Mouse (Mus musculus) liver, embryonic 11.5 days (tissue): ENCODE data around the gene Ssna1. TPM values are rescaled to one million over a fixed set of nuclear protein-coding genes. Genes with fewer than 3 reads are reported as not detected.

Experiments
- ATAC-seq: fragments of 200-750 bp; cut with Nextera tagmentation; replicated peaks from 2 replicates; pipeline ENCODE4 v1.8.0; 2017; ENCODE audit warnings: moderate number of reproducible peaks, mild to moderate bottlenecking, moderate TSS enrichment, moderate library complexity; ENCODE audit not compliant: low FRiP score
- DNase-seq: peaks from one replicate; pipeline ENCODE4 v3.0.0-alpha.2; 2017; ENCODE audit warnings: low spot score
- H3K27ac ChIP-seq: fragments of 300-500 bp; sonication (generic); 2 replicates; pipeline ENCODE4 v1.5.1; 2014; ENCODE audit warnings: mild to moderate bottlenecking, low read depth, low read length, control low read depth
- H3K27me3 ChIP-seq: fragments of 300-500 bp; sonication (generic); replicated peaks from 2 replicates; pipeline ENCODE4 v1.6.1; 2014; ENCODE audit warnings: low read length, mixed read lengths; ENCODE audit not compliant: control insufficient read depth, insufficient read depth
- H3K36me3 ChIP-seq: fragments of 300-500 bp; sonication (generic); 2 replicates; pipeline ENCODE4 v1.6.1; 2014; ENCODE audit warnings: mild to moderate bottlenecking, low read length, moderate library complexity, mixed read lengths; ENCODE audit not compliant: control insufficient read depth, insufficient read depth
- H3K4me1 ChIP-seq: fragments of 300-500 bp; sonication (generic); replicated peaks from 2 replicates; pipeline ENCODE4 v1.6.1; 2014; ENCODE audit warnings: low read length, mixed read lengths; ENCODE audit not compliant: control insufficient read depth, insufficient read depth
- H3K4me2 ChIP-seq: fragments of 300-500 bp; sonication (generic); 2 replicates; pipeline ENCODE4 v1.6.1; 2014; ENCODE audit warnings: mild to moderate bottlenecking, control low read depth, moderate library complexity
- H3K4me3 ChIP-seq: fragments of 300-500 bp; sonication (generic); 2 replicates; pipeline ENCODE4 v1.5.1; 2014; ENCODE audit warnings: low read depth, low read length, control low read depth
- H3K9ac ChIP-seq: fragments of 300-500 bp; sonication (generic); 2 replicates; pipeline ENCODE4 v1.6.1; 2014; ENCODE audit warnings: low read depth, low read length, control low read depth
- H3K9me3 ChIP-seq: fragments of 300-500 bp; sonication (generic); 2 replicates; pipeline ENCODE4 v1.6.1; 2016; ENCODE audit warnings: low read length, inconsistent platforms, mixed read lengths; ENCODE audit not compliant: control insufficient read depth
- WGBS: fragments of 180-500 bp; shearing (Covaris S2); extraction: QIAGEN DNeasy Blood & Tissue Kit; methylation state at CpG from one replicate; pipeline ENCODE4 v1.1.7; 2014; 5-methylcytosine and 5-hydroxymethylcytosine counted together
- polyA plus RNA-seq: library from polyadenylated mRNA; unstranded; fragments of >200 nt; fragmentation: Nextera tagmentation; extraction: Ambion mirVana; gene quantifications from 2 replicates; pipeline ENCODE4 v1.2.1, GENCODE M21; 2014

Ssna1 gene
- polyA plus RNA-seq, 1 experiment from 2014 or later = 237 TPM

DNA sequence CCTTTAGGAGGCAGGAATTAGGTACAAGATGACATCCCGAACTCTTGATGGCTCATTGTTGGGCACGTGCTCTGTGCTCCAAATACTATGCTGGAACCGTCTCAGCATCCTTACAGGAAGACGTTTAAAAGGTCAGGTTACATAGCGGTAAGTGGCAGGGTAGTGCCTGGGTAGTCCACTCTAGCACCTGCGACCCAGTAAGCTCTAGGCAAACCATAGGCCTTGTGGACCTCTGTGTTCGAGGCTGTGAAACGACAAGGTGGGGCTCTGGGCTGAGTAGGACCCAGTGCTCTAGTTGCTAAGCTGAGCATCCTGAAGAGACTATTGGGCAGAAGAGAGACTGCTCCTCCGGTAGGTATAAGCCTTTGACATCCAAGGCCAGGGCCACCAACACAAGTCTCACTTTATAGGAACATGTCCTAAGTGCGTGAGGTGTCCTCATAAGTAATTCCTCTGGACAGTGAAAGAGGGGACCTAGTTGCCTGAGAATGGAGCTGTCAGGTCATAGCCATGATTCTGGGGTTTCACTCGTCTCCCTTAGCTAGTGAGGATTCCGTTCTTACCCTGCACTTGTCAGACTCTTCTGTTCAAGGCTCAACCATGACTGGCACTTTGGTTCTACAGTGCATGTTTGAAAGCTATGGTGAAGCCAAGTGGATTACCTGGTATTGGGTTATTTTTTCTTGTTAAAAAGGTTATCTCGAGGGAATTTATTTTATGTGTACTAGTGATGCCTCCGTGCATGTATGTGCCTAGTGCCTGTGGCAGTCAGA lies 33.5 kb upstream of the Ssna1 start:
- Histone ChIP-seq H3K27me3 (peaks cover 75% of the 10 kb centered on the region), H3K27ac (no peak overlapping the region), H3K36me3 (no peaks in the 10 kb centered on the region), H3K4me1 (peaks cover 4% of the 10 kb centered on the region; the same call in 1 of the 2 replicates), H3K9ac (no peak overlapping the region), H3K4me3 (peak overlapping the region; percentile 42; the same call in 1 of the 2 replicates), H3K4me2 (peak overlapping the region; percentile 69), H3K9me3 (no peaks in the 10 kb centered on the region)
- ATAC-seq = no peak
- WGBS = 47% methylated on average over 14 of the region's 14 CpGs
- DNase-seq = no peak

GRCm38 (mm10) chr2:25304657-25305541 lies 32.7 kb upstream of the Ssna1 start:
- Histone ChIP-seq H3K4me3 (peak overlapping the region; percentile 42), H3K4me2 (peak overlapping the region; percentile 69), H3K36me3 (no peaks in the 10 kb centered on the region), H3K27ac (no peak overlapping the region), H3K9ac (no peak overlapping the region), H3K9me3 (no peaks in the 10 kb centered on the region), H3K4me1 (peaks cover 4% of the 10 kb centered on the region; the same call in 1 of the 2 replicates), H3K27me3 (peaks cover 66% of the 10 kb centered on the region)
- peak; percentile 57 for ATAC-seq
- DNase-seq = peak; percentile 58
- 1% methylated on average over 41 of the region's 45 CpGs for WGBS

- peak overlapping the region; percentile 69 for H3K4me2 ChIP-seq
- WGBS = 60% methylated on average over 7 of the region's 7 CpGs
- H3K27me3 ChIP-seq = peaks cover 60% of the 10 kb centered on the region
- no peaks in the 10 kb centered on the region for H3K36me3 ChIP-seq
- H3K9me3 ChIP-seq = no peaks in the 10 kb centered on the region
- H3K4me1 ChIP-seq = peaks cover 4% of the 10 kb centered on the region; the same call in 1 of the 2 replicates
- no peak overlapping the region for H3K27ac ChIP-seq
- H3K9ac ChIP-seq = no peak overlapping the region
- ATAC-seq (no peak), DNase-seq (no peak)
- no peak overlapping the region; the same call in 1 of the 2 replicates for H3K4me3 ChIP-seq
Measured at GRCm38 (mm10) chr2:25303931-25304656, 31.9 kb upstream of the Ssna1 start.

GRCm38 (mm10) chr2:25303452-25303851 lies 31.2 kb upstream of the Ssna1 start:
- Histone ChIP-seq H3K9me3 (no peaks in the 10 kb centered on the region), H3K4me2 (no peak overlapping the region), H3K9ac (no peak overlapping the region), H3K36me3 (no peaks in the 10 kb centered on the region), H3K4me3 (no peak overlapping the region), H3K4me1 (peaks cover 4% of the 10 kb centered on the region; the same call in 1 of the 2 replicates), H3K27ac (no peak overlapping the region), H3K27me3 (peaks cover 57% of the 10 kb centered on the region)
- DNase-seq (no peak), ATAC-seq (no peak)
- WGBS = 54% methylated on average over 3 of the region's 3 CpGs

DNA sequence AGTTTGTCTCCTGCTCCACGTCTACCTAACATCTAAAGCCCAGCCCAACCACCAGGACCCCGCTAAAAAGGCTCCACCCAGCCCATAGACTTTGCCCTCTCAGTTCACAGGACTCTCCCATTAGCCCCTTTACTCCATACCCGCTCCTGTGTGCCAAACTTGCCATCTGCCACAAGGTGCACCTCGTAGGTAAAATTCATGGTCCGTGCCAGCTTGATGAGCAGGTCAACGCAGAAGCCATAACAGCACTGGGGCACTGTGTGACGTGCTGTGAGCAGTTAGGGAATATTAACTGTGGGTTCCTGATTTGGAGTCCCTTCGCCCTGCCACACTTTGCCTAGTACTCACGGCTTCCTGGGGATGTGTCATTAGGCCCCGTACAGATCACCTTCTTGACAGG lies 25.8 kb upstream of the Ssna1 start:
- H3K27ac ChIP-seq = no peak overlapping the region
- H3K27me3 ChIP-seq = peaks cover 58% of the 10 kb centered on the region
- no peak overlapping the region for H3K4me2 ChIP-seq
- ATAC-seq = no peak
- H3K4me3 ChIP-seq = no peak overlapping the region
- H3K9ac ChIP-seq = no peak overlapping the region
- H3K4me1 ChIP-seq = no peaks in the 10 kb centered on the region
- H3K36me3 ChIP-seq = no peaks in the 10 kb centered on the region
- H3K9me3 ChIP-seq = no peaks in the 10 kb centered on the region
- DNase-seq = no peak
- WGBS = 79% methylated on average over 10 of the region's 10 CpGs

GRCm38 (mm10) chr2:25297093-25297492 lies 24.9 kb upstream of the Ssna1 start:
- H3K4me1 ChIP-seq = peaks cover 7% of the 10 kb centered on the region; the same call in 1 of the 2 replicates

GRCm38 (mm10) chr2:25293706-25294105 lies 21.5 kb upstream of the Ssna1 start:
- Histone ChIP-seq H3K9ac (no peak overlapping the region), H3K9me3 (no peaks in the 10 kb centered on the region), H3K4me3 (no peak overlapping the region), H3K27me3 (peaks cover 91% of the 10 kb centered on the region), H3K27ac (no peak overlapping the region), H3K4me2 (no peak overlapping the region), H3K36me3 (no peaks in the 10 kb centered on the region), H3K4me1 (peaks cover 13% of the 10 kb centered on the region; the same call in 1 of the 2 replicates)
- no peak for ATAC-seq
- WGBS = 71% methylated on average over 9 of the region's 9 CpGs
- DNase-seq = no peak

More at GRCm38 (mm10) chr2:25297093-25297492, 24.9 kb upstream of the Ssna1 start:
- peaks cover 64% of the 10 kb centered on the region for H3K27me3 ChIP-seq
- H3K36me3 ChIP-seq = no peaks in the 10 kb centered on the region
- H3K9me3 ChIP-seq = no peaks in the 10 kb centered on the region
- H3K4me2 ChIP-seq = no peak overlapping the region
- no peak overlapping the region for H3K4me3 ChIP-seq
- H3K9ac ChIP-seq = no peak overlapping the region
- no peak overlapping the region for H3K27ac ChIP-seq
- no peak for DNase-seq
- no peak for ATAC-seq
- 77% methylated on average over 8 of the region's 8 CpGs for WGBS

DNA sequence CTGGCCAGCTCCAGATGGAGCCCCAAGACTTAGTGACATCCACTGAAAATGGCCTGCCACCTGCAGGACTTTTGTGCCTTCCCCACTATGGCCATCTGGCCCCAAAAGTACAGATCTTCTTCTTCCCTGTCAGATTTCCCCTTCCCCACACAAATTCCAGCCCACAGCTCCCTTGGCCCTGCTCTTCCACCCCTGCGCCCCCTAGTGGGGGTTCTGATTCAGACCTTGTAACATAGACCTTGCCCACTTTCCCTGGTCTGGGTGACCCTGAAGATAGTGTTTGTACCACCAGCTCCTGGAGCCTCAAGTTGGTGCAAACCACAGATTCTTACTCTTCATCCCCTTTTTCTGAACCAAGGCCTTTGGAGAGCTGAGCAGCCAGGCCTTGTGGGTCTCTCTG lies 20.6 kb upstream of the Ssna1 start:
- Histone ChIP-seq H3K36me3 (no peaks in the 10 kb centered on the region), H3K27me3 (peaks cover 94% of the 10 kb centered on the region), H3K4me2 (no peak overlapping the region; the same call in 1 of the 2 replicates), H3K9me3 (no peaks in the 10 kb centered on the region), H3K4me3 (no peak overlapping the region), H3K27ac (no peak overlapping the region), H3K4me1 (peaks cover 13% of the 10 kb centered on the region; the same call in 1 of the 2 replicates), H3K9ac (no peak overlapping the region)
- WGBS = 0% methylated on average over 1 of the region's 1 CpGs
- no peak for ATAC-seq
- DNase-seq = peak; percentile 61
